Mouse (Mus musculus): ENCODE measurements around the gene Foxj2.

- TF ChIP-seq CTCF (conservative IDR thresholded peaks at IDR 0.05; ENCODE audit: low read length): peak; percentile 29; the same call in 1 of the 2 replicates
- TF ChIP-seq NANOG (IDR thresholded peaks at IDR 0.05; ENCODE audit: borderline replicate concordance, low read length): no peak
Measured at GRCm38 (mm10) chr6:122836974-122837373, 17.3 kb downstream of the Foxj2 start.

Data from E14TG2a.4 (cell line).